Mouse (Mus musculus) CH12.LX (cell line): ENCODE data around the gene Pbrm1. TPM values are rescaled to one million over a fixed set of nuclear protein-coding genes. Genes with fewer than 3 reads are reported as not detected.

ENCODE experiments used
- DNase-seq: peaks from one replicate; pipeline ENCODE4 v3.0.0-alpha.2; 2013; ENCODE audit errors: extremely low read depth
- H3K27ac ChIP-seq: 2 replicates; pipeline ENCODE4 v1.5.1; 2012; ENCODE audit warnings: low read depth, mild to moderate bottlenecking, control low read depth, moderate library complexity; ENCODE audit not compliant: insufficient read depth
- H3K27me3 ChIP-seq: replicated peaks from 2 replicates; pipeline ENCODE3; 2012; ENCODE audit warnings: inconsistent platforms
- H3K36me3 ChIP-seq, 2 experiments: replicated peaks in 1 of 2; 2 replicates each; pipeline versions ENCODE3 to v1.6.1; 2012; ENCODE audit warnings: inconsistent platforms in 1 of 2, low read length in 1 of 2, mild to moderate bottlenecking in 1 of 2, mixed read lengths in 1 of 2, moderate library complexity in 1 of 2; ENCODE audit not compliant: control insufficient read depth in 1 of 2, insufficient read depth in 1 of 2
- H3K4me1 ChIP-seq, 2 experiments: 2 replicates each; pipeline ENCODE4 v1.6.1; 2012; ENCODE audit warnings: inconsistent platforms in 1 of 2, moderate library complexity in 1 of 2; ENCODE audit not compliant: insufficient read depth in 2 of 2, control insufficient read depth in 1 of 2
- H3K4me2 ChIP-seq: 2 replicates; pipeline ENCODE4 v1.6.1; 2012; ENCODE audit warnings: low read depth, mild to moderate bottlenecking, control low read depth; ENCODE audit not compliant: poor library complexity, insufficient read depth, severe bottlenecking
- H3K4me3 ChIP-seq, 3 experiments: fragments of 150-350 bp in 1 of 3; sonication (generic) in 1 of 3; replicated peaks in 1 of 3; 2 replicates each; pipeline versions ENCODE3 to v1.5.1; 2011 to 2012; ENCODE audit warnings: low read depth in 2 of 3, low read length in 2 of 3, mild to moderate bottlenecking in 2 of 3, moderate library complexity in 2 of 3, control low read depth in 1 of 3, improper control_type of control experiment in 1 of 3, inconsistent platforms in 1 of 3, mixed read lengths in 1 of 3; ENCODE audit not compliant: poor library complexity in 1 of 3
- H3K79me2 ChIP-seq: replicated peaks from 2 replicates; pipeline ENCODE4 v1.6.1; 2012; ENCODE audit warnings: mild to moderate bottlenecking, moderate library complexity; ENCODE audit not compliant: control insufficient read depth, poor library complexity, insufficient read depth, severe bottlenecking; ENCODE audit errors: extremely low read depth
- H3K9ac ChIP-seq: 2 replicates; pipeline ENCODE4 v1.6.1; 2012; ENCODE audit warnings: low read depth, mild to moderate bottlenecking, control low read depth, moderate library complexity; ENCODE audit not compliant: insufficient read depth
- H3K9me3 ChIP-seq: replicated peaks from 2 replicates; pipeline ENCODE3; 2012; ENCODE audit warnings: low read length, inconsistent platforms, mixed read lengths
- BHLHE40 ChIP-seq: IDR thresholded peaks from 2 replicates; pipeline ENCODE4 v1.6.1; 2011; ENCODE audit warnings: mild to moderate bottlenecking, low read depth, low read length, improper control_type of control experiment
- CHD1 ChIP-seq: IDR thresholded peaks from 2 replicates; pipeline ENCODE4 v1.6.1; 2012; ENCODE audit warnings: low read depth, low read length, improper control_type of control experiment, inconsistent platforms
- CHD2 ChIP-seq: IDR thresholded peaks from 2 replicates; pipeline ENCODE4 v1.6.1; 2011; ENCODE audit warnings: low read length, improper control_type of control experiment
- CTCF ChIP-seq, 2 experiments: IDR thresholded peaks in 1 of 2; conservative IDR thresholded peaks in 1 of 2; 2 replicates each; pipeline ENCODE4 v1.5.1; 2011 to 2012; ENCODE audit warnings: low read depth in 2 of 2, low read length in 2 of 2, improper control_type of control experiment in 1 of 2, inconsistent platforms in 1 of 2, mild to moderate bottlenecking in 1 of 2, moderate library complexity in 1 of 2
- E2F4 ChIP-seq: IDR thresholded peaks from 2 replicates; pipeline ENCODE4 v1.6.1; 2011; ENCODE audit warnings: low read depth, low read length, improper control_type of control experiment; ENCODE audit not compliant: insufficient replicate concordance
- EP300 ChIP-seq: IDR thresholded peaks from 2 replicates; pipeline ENCODE4 v1.6.1; 2011; ENCODE audit warnings: low read length, improper control_type of control experiment
- HCFC1 ChIP-seq: IDR thresholded peaks from 2 replicates; pipeline ENCODE4 v1.6.1; 2012; ENCODE audit warnings: low read depth, mild to moderate bottlenecking, inconsistent platforms, low read length, improper control_type of control experiment
- JUN ChIP-seq: IDR thresholded peaks from 2 replicates; pipeline ENCODE4 v1.6.1; 2011; ENCODE audit warnings: low read depth, mild to moderate bottlenecking, low read length, improper control_type of control experiment, moderate library complexity; ENCODE audit not compliant: insufficient read depth
- JUND ChIP-seq: conservative IDR thresholded peaks from 2 replicates; pipeline ENCODE4 v1.6.1; 2011; ENCODE audit warnings: low read depth, low read length, improper control_type of control experiment
- MAFK ChIP-seq: IDR thresholded peaks from 2 replicates; pipeline ENCODE4 v1.6.1; 2011; ENCODE audit warnings: low read length, improper control_type of control experiment; ENCODE audit not compliant: insufficient replicate concordance
- MAX ChIP-seq: IDR thresholded peaks from 2 replicates; pipeline ENCODE4 v1.6.1; 2011; ENCODE audit warnings: low read length, improper control_type of control experiment
- MAZ ChIP-seq: IDR thresholded peaks from 2 replicates; pipeline ENCODE4 v1.6.1; 2012; ENCODE audit warnings: low read depth, mild to moderate bottlenecking, inconsistent platforms, low read length, improper control_type of control experiment, moderate library complexity
- MEF2A ChIP-seq: IDR thresholded peaks from 2 replicates; pipeline ENCODE4 v1.6.1; 2014; ENCODE audit warnings: low read depth, mild to moderate bottlenecking, inconsistent platforms, low read length, improper control_type of control experiment, borderline replicate concordance
- MXI1 ChIP-seq: IDR thresholded peaks from 2 replicates; pipeline ENCODE4 v1.6.1; 2011; ENCODE audit warnings: mild to moderate bottlenecking, low read depth, low read length, improper control_type of control experiment
- NRF1 ChIP-seq: IDR thresholded peaks from 2 replicates; pipeline ENCODE4 v1.6.1; 2014; ENCODE audit warnings: low read depth, mild to moderate bottlenecking, inconsistent platforms, low read length, improper control_type of control experiment, moderate library complexity
- PAX5 ChIP-seq: IDR thresholded peaks from 2 replicates; pipeline ENCODE4 v1.6.1; 2012; ENCODE audit warnings: low read length, inconsistent platforms, mixed read lengths
- POLR2A ChIP-seq: IDR thresholded peaks from 2 replicates; pipeline ENCODE4 v1.6.1; 2011; ENCODE audit warnings: low read depth, mild to moderate bottlenecking, improper control_type of control experiment, low read length
- RAD21 ChIP-seq: IDR thresholded peaks from 2 replicates; pipeline ENCODE4 v1.6.1; 2011; ENCODE audit warnings: low read depth, mild to moderate bottlenecking, low read length, improper control_type of control experiment, moderate library complexity
- RCOR1 ChIP-seq: conservative IDR thresholded peaks from 2 replicates; pipeline ENCODE4 v1.6.1; 2012; ENCODE audit warnings: low read depth, mild to moderate bottlenecking, inconsistent platforms, low read length, improper control_type of control experiment
- SIN3A ChIP-seq: IDR thresholded peaks from 2 replicates; pipeline ENCODE4 v1.6.1; 2012; ENCODE audit warnings: low read length, improper control_type of control experiment, inconsistent platforms
- SMC3 ChIP-seq: IDR thresholded peaks from 2 replicates; pipeline ENCODE4 v1.6.1; 2011; ENCODE audit warnings: low read depth, low read length, improper control_type of control experiment
- TCF12 ChIP-seq: IDR thresholded peaks from 2 replicates; pipeline ENCODE4 v1.6.1; 2014; ENCODE audit warnings: low read depth, mild to moderate bottlenecking, inconsistent platforms, low read length, improper control_type of control experiment
- USF1 ChIP-seq: IDR thresholded peaks from 2 replicates; pipeline ENCODE4 v1.6.1; 2014; ENCODE audit warnings: low read depth, mild to moderate bottlenecking, inconsistent platforms, low read length, improper control_type of control experiment
- USF2 ChIP-seq: conservative IDR thresholded peaks from 2 replicates; pipeline ENCODE4 v1.6.1; 2011; ENCODE audit warnings: low read depth, low read length, improper control_type of control experiment
- ZC3H11A ChIP-seq: IDR thresholded peaks from 2 replicates; pipeline ENCODE4 v1.6.1; 2012; ENCODE audit warnings: low read depth, mild to moderate bottlenecking, inconsistent platforms, low read length, improper control_type of control experiment
- ZMIZ1 ChIP-seq: IDR thresholded peaks from 2 replicates; pipeline ENCODE4 v1.6.1; 2012; ENCODE audit warnings: low read depth, mild to moderate bottlenecking, inconsistent platforms, low read length, improper control_type of control experiment
- dilution Hi-C: fragments of 300-500 bp; cut with MboI; formaldehyde crosslinking; loops from 2 replicates; pipeline ENCODE4 v1.14.3; 2020; ENCODE audit warnings: low sequenced_read_pairs; ENCODE audit not compliant: extremely low pct_unique_long_range_greater_than_20kb, extremely low pct_ligation_motif_present
- in situ Hi-C: fragments of 300-500 bp; cut with MboI; formaldehyde crosslinking; loops from 3 replicates; pipeline ENCODE4 v1.14.3; 2019; ENCODE audit warnings: low sequenced_read_pairs, low pct_ligation_motif_present, low pct_unique_long_range_greater_than_20kb, mixed read lengths
- polyA plus RNA-seq: library from polyadenylated mRNA; unstranded; fragments of >175 nt; gene quantifications from 2 replicates; pipeline ENCODE4 v1.2.1, GENCODE M21; 2012; ENCODE audit warnings: low read depth; ENCODE audit not compliant: insufficient read length
- total RNA-seq, 2 experiments: library from RNA; depleted of rRNA; stranded (reverse); fragments of 300-350 nt in 1 of 2; fragments of >200 nt in 1 of 2; gene quantifications; 2 replicates each; pipeline ENCODE4 v1.2.3; 2012 to 2014

The Pbrm1 gene
- total and polyA plus RNA-seq, 3 experiments, result 20.4 to 28.8 (median 22.6) TPM

DNA sequence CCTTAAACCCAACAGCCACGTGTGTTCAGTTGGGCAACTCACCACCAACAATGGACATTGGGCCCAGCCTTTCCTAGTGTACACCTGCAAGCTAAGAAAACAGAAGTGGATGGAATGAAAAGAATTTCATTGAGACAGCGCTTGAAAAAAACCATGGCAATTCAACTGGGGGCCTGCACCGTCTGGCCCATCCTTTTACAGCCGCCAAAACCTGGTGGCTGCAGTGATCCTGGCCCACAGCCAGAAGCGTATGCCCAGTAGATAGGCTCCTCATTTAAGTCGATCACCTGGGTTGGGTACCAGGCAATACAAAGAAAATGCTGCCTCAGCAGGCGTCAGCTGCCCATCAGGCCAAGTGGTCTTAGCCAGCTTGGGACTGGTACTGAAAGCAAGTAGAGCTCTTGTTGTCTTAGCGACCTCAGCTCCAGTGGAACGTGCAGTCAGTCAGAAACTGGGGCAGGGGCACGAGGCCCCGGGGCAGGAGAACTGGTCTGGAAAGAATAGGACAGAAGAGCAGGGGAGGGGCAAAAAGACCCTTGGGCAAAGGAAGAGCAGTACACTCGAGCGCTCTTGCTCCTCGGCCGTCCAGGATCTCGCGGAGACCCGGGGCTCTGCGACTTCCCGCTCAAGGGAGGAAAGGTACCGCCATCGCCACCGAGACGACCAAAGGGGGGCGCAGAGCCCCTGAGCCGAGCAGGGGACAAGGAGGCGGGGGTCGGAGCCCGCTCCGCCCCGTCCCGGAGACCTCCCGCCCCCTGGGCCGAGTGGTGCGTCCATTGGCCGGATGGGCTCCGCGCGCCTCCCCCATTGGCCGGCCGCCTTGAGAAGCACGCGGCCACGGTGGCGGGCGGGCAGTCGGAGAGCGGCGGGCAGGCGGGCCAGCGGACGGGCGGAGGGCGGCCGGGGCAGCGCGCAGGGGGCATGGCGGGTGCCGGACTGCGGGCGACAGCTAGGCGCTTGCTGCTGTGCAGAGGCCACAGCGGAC is 111.6 kb downstream of the Pbrm1 start, which contains the start of gene Nt5dc2:
Gene Nt5dc2, plus strand, starts transcription at position 818 of the 985 bp plus-strand sequence.
- in situ Hi-C loops (no loop called here), dilution Hi-C loops (no loop called here)
- Histone ChIP-seq H3K27me3 (peaks cover 33% of the 10 kb centered on the region), H3K4me2 (peak within 1 kb of the TSS; percentile 80), H3K4me1 (peaks cover 13 to 19% of the 10 kb centered on the region in 2 experiments), H3K79me2 (peaks cover 11% of the 10 kb centered on the region), H3K4me3 (peak within 1 kb of the TSS; percentile 25 to 83 (median 32)), H3K9ac (peak within 1 kb of the TSS; percentile 48), H3K36me3 (peaks cover 5 to 14% of the 10 kb centered on the region in 2 experiments), H3K9me3 (no peaks in the 10 kb centered on the region), H3K27ac (peak within 1 kb of the TSS; percentile 2; the same call in 1 of the 2 replicates)
- DNase-seq, result no peak
- TF ChIP-seq NRF1 (0 out of 2 replicates have a peak, but pooled peaks have one; percentile 31), TCF12 (0 out of 2 replicates have a peak, but pooled peaks have one; percentile 17), MAZ (peak; percentile 59; the same call in 1 of the 2 replicates), CTCF (conservative IDR thresholded peaks at IDR 0.05 in 1 of 2, IDR thresholded peaks at IDR 0.05 in 1 of 2; ENCODE audit: low read depth in 2 of 2, low read length in 2 of 2) (peak in 1 of 2 experiments; percentile 38; a peak in 2 of 4 replicates), MEF2A (no peak; the same call in 1 of the 2 replicates), MAFK (peak; percentile 77; the same call in 1 of the 2 replicates), POLR2A (peak; percentile 59), MXI1 (peak; percentile 33; the same call in 1 of the 2 replicates), SIN3A (0 out of 2 replicates have a peak, but pooled peaks have one; percentile 31), JUN (no peak)

DNA sequence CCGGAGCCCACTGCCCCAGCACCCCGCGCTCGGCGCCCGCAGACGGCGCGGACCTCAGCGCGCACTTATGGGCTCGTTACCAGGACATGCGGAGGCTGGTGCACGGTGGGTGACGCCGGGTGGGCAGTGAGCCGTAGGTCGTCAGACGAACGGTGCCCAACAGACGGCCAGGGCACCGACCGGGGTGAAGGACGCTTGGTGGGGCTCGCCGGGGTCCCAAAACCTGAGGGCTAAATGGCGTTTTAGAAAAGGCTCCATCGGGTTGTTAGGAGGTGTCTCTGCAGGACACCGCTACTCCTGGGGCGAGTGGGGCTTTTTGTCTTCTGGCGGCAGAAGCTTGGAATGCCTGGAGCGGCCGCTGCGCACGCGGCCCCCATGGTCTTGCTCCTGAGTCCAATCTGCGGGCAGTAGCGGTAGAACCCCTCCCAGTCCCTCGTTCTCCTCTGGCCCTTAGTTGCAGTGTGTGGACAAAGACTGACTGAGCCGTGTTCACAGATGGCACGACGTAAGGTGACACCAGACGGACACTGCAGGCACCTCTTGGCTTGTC is 112.4 kb downstream of the Pbrm1 start:
- Histone ChIP-seq H3K27ac (no peak overlapping the region), H3K79me2 (peaks cover 11% of the 10 kb centered on the region), H3K4me3 (peak overlapping the region; percentile 25 to 83 (median 32)), H3K4me2 (peak overlapping the region; percentile 80), H3K27me3 (peaks cover 33% of the 10 kb centered on the region), H3K4me1 (peaks cover 10 to 14% of the 10 kb centered on the region in 2 experiments), H3K36me3 (peaks cover 11 to 14% of the 10 kb centered on the region in 2 experiments), H3K9me3 (no peaks in the 10 kb centered on the region), H3K9ac (peak overlapping the region; percentile 48)
- in situ Hi-C loops (no loop called here), dilution Hi-C loops (no loop called here)
- no peak for DNase-seq
- TF ChIP-seq CHD2 (no peak), ZC3H11A (no peak), E2F4 (no peak), SMC3 (no peak), RAD21 (no peak), MXI1 (no peak), RCOR1 (no peak), HCFC1 (no peak), USF1 (no peak), BHLHE40 (no peak), MAX (no peak), ZMIZ1 (no peak), EP300 (no peak), PAX5 (no peak), USF2 (no peak), CHD1 (no peak), JUND (no peak)
